Mouse (Mus musculus): ENCODE data around the gene Atp1a4. TPM values are rescaled to one million over a fixed set of nuclear protein-coding genes. Genes with fewer than 3 reads are reported as not detected.

Gene Atp1a4
- polyA plus RNA-seq, 1 experiment from 2014 or later = 0.10 TPM

DNA sequence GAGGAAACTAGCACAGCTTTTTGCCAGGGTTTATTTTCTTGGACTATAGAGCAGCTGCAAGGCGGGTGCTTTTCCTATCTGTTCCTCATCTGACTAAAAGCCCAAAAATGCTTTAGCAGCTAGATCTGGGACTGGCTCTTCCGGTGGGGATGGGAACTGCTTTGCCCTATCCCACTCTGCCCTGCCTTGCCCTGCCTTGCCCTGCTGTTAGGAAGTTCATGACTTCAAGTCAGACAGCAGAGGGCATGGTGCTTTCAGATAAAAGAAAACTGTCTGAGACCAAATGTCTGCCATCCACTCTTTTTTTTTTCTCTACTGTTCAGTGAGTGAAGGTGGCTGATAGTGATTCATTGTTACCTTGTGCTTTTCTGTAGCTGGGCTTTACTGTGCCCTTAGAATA, 66.6 kb downstream of the Atp1a4 start:
- Histone ChIP-seq H3K4me1 (replicated peaks) (peaks cover 10% of the 10 kb centered on the region), H3K36me3 (peaks cover 75% of the 10 kb centered on the region), H3K9me3 (replicated peaks) (no peaks in the 10 kb centered on the region), H3K9ac (no peak overlapping the region), H3K4me2 (no peak overlapping the region), H3K27ac (no peak overlapping the region), H3K27me3 (no peaks in the 10 kb centered on the region), H3K4me3 (no peak overlapping the region)
- 86% methylated on average over 2 of the region's 2 CpGs for WGBS
- ATAC-seq (replicated peaks; ENCODE audit: insufficient number of reproducible peaks, insufficient read depth, low FRiP score, low read depth) = no peak

DNA sequence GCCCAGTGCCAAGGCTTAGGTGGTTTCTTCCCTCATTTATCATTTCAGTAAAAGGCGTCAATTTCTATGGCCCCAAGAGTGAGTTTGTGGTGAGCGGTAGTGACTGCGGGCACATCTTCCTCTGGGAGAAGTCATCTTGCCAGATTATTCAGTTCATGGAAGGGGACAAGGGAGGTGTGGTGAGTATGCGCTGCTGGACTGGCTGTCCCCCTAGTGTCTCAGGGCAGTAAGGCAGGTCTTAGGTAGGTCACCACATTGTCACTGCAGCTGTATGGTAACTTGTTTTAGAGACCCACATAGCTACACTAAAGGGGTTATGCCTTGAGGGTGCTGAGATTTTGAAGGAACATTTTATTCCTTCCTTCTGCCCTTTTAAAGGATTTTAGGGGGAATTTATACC, 69.3 kb downstream of the Atp1a4 start:
- Histone ChIP-seq H3K4me3 (no peak overlapping the region), H3K4me1 (replicated peaks) (no peaks in the 10 kb centered on the region), H3K36me3 (peaks cover 63% of the 10 kb centered on the region), H3K27ac (no peak overlapping the region), H3K9me3 (replicated peaks) (no peaks in the 10 kb centered on the region), H3K4me2 (no peak overlapping the region), H3K9ac (no peak overlapping the region), H3K27me3 (no peaks in the 10 kb centered on the region)
- 68% methylated on average over 4 of the region's 4 CpGs for WGBS
- ATAC-seq (replicated peaks; ENCODE audit: insufficient number of reproducible peaks, insufficient read depth, low FRiP score, low read depth) = no peak

- H3K27ac ChIP-seq = no peak overlapping the region
These were observed 71.6 kb downstream of the Atp1a4 start for GRCm38 (mm10) chr1:172186401-172187289.

GRCm38 (mm10) chr1:172183915-172184314, 74.3 kb downstream of the Atp1a4 start:
- no peak overlapping the region for H3K9ac ChIP-seq
- no peak overlapping the region for H3K4me2 ChIP-seq
- ATAC-seq (replicated peaks; ENCODE audit: insufficient number of reproducible peaks, insufficient read depth, low FRiP score, low read depth) = no peak
- no peaks in the 10 kb centered on the region; the same call in 1 of the 2 replicates for H3K4me1 ChIP-seq (replicated peaks)
- no peaks in the 10 kb centered on the region for H3K9me3 ChIP-seq (replicated peaks)
- H3K27ac ChIP-seq = no peak overlapping the region
- H3K27me3 ChIP-seq = no peaks in the 10 kb centered on the region
- H3K4me3 ChIP-seq = no peak overlapping the region
- H3K36me3 ChIP-seq = peaks cover 69% of the 10 kb centered on the region

More at GRCm38 (mm10) chr1:172186401-172187289, 71.6 kb downstream of the Atp1a4 start:
- 93% methylated on average over 10 of the region's 10 CpGs for WGBS
- H3K4me1 ChIP-seq (replicated peaks) = no peaks in the 10 kb centered on the region
- no peaks in the 10 kb centered on the region for H3K27me3 ChIP-seq
- no peak overlapping the region for H3K4me3 ChIP-seq
- no peak; the same call in 1 of the 2 replicates for ATAC-seq (replicated peaks; ENCODE audit: insufficient number of reproducible peaks, insufficient read depth, low FRiP score, low read depth)
- H3K9ac ChIP-seq = no peak overlapping the region
- no peak overlapping the region for H3K4me2 ChIP-seq
- peaks cover 61% of the 10 kb centered on the region for H3K36me3 ChIP-seq
- no peaks in the 10 kb centered on the region for H3K9me3 ChIP-seq (replicated peaks)

GRCm38 (mm10) chr1:172183056-172183455, 75.2 kb downstream of the Atp1a4 start:
- no peaks in the 10 kb centered on the region for H3K9me3 ChIP-seq (replicated peaks)
- H3K4me3 ChIP-seq = no peak overlapping the region
- WGBS = 90% methylated on average over 6 of the region's 6 CpGs
- ATAC-seq (replicated peaks; ENCODE audit: insufficient number of reproducible peaks, insufficient read depth, low FRiP score, low read depth) = no peak
- H3K9ac ChIP-seq = no peak overlapping the region
- H3K4me1 ChIP-seq (replicated peaks) = no peaks in the 10 kb centered on the region; the same call in 1 of the 2 replicates
- peaks cover 68% of the 10 kb centered on the region for H3K36me3 ChIP-seq
- no peak overlapping the region for H3K4me2 ChIP-seq
- no peaks in the 10 kb centered on the region for H3K27me3 ChIP-seq
- no peak overlapping the region for H3K27ac ChIP-seq

GRCm38 (mm10) chr1:172181777-172182176, 76.4 kb downstream of the Atp1a4 start:
- Histone ChIP-seq H3K4me2 (no peak overlapping the region), H3K9ac (no peak overlapping the region), H3K36me3 (peaks cover 60% of the 10 kb centered on the region), H3K27me3 (no peaks in the 10 kb centered on the region), H3K4me3 (no peak overlapping the region), H3K9me3 (replicated peaks) (no peaks in the 10 kb centered on the region), H3K4me1 (replicated peaks) (no peaks in the 10 kb centered on the region; the same call in 1 of the 2 replicates), H3K27ac (no peak overlapping the region)
- no peak for ATAC-seq (replicated peaks; ENCODE audit: insufficient number of reproducible peaks, insufficient read depth, low FRiP score, low read depth)
- WGBS = 91% methylated on average over 3 of the region's 3 CpGs

DNA sequence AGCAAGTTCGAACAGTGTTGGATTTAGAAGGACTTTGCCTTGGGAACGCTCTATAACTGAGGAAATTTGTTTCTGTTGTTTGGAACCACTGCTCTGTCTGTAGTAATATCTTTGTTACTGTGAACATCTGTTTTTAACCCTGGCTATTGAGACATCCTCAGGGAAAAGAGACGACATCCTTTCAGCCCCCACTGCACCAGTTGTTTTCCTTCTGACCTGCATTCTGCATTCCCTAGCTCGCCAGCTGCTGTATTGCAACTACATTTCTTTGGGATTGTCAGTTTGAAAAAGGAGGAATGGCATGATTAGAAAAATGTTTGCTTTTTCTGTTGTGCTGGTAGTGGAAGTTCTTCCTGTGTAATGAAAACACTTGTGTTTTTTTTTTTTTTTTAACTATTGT, 77.3 kb downstream of the Atp1a4 start:
- WGBS = 64% methylated on average over 4 of the region's 4 CpGs
- Histone ChIP-seq H3K4me1 (replicated peaks) (no peaks in the 10 kb centered on the region; the same call in 1 of the 2 replicates), H3K9me3 (replicated peaks) (no peaks in the 10 kb centered on the region), H3K4me3 (no peak overlapping the region), H3K27me3 (no peaks in the 10 kb centered on the region), H3K27ac (no peak overlapping the region), H3K9ac (no peak overlapping the region), H3K4me2 (no peak overlapping the region), H3K36me3 (peaks cover 61% of the 10 kb centered on the region)
- ATAC-seq (replicated peaks; ENCODE audit: insufficient number of reproducible peaks, insufficient read depth, low FRiP score, low read depth) = no peak

DNA sequence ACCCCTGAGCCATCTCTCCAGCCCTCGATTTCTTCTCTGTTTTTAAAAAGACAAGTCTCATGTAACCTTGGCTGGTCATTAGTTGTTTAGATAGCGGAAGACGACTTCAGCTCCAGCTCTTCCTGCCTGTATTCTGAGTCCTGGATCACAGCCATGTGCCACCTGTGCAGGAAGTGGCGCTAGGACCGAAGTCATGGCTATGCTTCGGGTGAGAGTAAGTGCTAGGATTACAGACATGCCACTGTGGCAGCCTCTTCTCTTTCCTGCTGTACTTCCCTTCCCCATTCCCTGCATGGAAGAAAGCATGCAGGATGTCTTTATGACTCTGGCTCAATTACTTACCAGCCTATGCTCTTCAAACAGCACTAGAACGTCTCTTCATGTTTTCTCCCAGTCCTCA, 79.1 kb downstream of the Atp1a4 start:
- H3K4me3 ChIP-seq = no peak overlapping the region
- ATAC-seq (replicated peaks; ENCODE audit: insufficient number of reproducible peaks, insufficient read depth, low FRiP score, low read depth) = no peak
- H3K9me3 ChIP-seq (replicated peaks) = no peaks in the 10 kb centered on the region

DNA sequence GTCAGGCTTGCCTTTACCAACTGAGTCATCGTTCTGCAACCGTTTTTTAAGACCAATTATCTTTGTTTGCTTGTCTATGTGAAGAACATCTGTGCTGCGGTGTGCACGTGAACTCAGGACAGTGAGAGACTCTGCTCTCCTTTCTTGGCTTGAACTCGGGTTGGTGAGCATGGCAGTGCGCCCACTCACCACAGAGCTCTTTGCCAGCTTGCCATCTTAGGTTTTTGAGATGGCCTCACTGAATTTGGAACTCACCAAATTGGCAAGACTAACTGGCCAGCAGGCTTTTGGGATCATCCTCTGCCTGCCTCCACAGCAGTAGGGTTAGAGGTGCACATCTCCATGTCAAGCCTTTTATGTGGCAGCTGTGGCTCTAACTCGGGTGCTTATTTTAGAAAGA, 80.4 kb downstream of the Atp1a4 start:
- ATAC-seq (replicated peaks; ENCODE audit: insufficient number of reproducible peaks, insufficient read depth, low FRiP score, low read depth) = no peak
- H3K4me2 ChIP-seq = no peak overlapping the region
- H3K4me3 ChIP-seq = no peak overlapping the region
- no peak overlapping the region for H3K9ac ChIP-seq
- no peaks in the 10 kb centered on the region for H3K9me3 ChIP-seq (replicated peaks)
- H3K36me3 ChIP-seq = peaks cover 73% of the 10 kb centered on the region
- no peak overlapping the region for H3K27ac ChIP-seq
- WGBS = 89% methylated on average over 7 of the region's 7 CpGs
- peaks cover 7% of the 10 kb centered on the region; the same call in 1 of the 2 replicates for H3K4me1 ChIP-seq (replicated peaks)
- no peaks in the 10 kb centered on the region for H3K27me3 ChIP-seq

More for the DNA sequence above, 79.1 kb downstream of the Atp1a4 start:
- peaks cover 4% of the 10 kb centered on the region; the same call in 1 of the 2 replicates for H3K4me1 ChIP-seq (replicated peaks)
- H3K9ac ChIP-seq = no peak overlapping the region
- no peaks in the 10 kb centered on the region for H3K27me3 ChIP-seq
- no peak overlapping the region for H3K4me2 ChIP-seq
- 54% methylated on average over 7 of the region's 7 CpGs for WGBS
- no peak overlapping the region for H3K27ac ChIP-seq
- H3K36me3 ChIP-seq = peaks cover 66% of the 10 kb centered on the region

Other genes starting within 250 kb of the Atp1a4 start
- 6.7 and 8.5 TPM in 2 replicates for gene Vangl2, start 230.0 kb downstream of the Atp1a4 start, polyA plus RNA-seq (2015; fragmentation: Nextera tagmentation; extraction: Ambion mirVana)
- gene Nhlh1, start 200.8 kb downstream of the Atp1a4 start, polyA plus RNA-seq (2015; fragmentation: Nextera tagmentation; extraction: Ambion mirVana) = not detected in 2 replicates
- 152 and 186 TPM in 2 replicates for gene Copa, start 175.9 kb downstream of the Atp1a4 start, polyA plus RNA-seq (2015; fragmentation: Nextera tagmentation; extraction: Ambion mirVana)
- gene Ncstn, start 175.6 kb downstream of the Atp1a4 start, polyA plus RNA-seq (2015; fragmentation: Nextera tagmentation; extraction: Ambion mirVana) = 91.8 and 117 TPM in 2 replicates
- gene Pex19, start 131.7 kb downstream of the Atp1a4 start, polyA plus RNA-seq (2015; fragmentation: Nextera tagmentation; extraction: Ambion mirVana) = 123 and 124 TPM in 2 replicates
- 107 and 118 TPM in 2 replicates for gene Dcaf8, start 110.3 kb downstream of the Atp1a4 start, polyA plus RNA-seq (2015; fragmentation: Nextera tagmentation; extraction: Ambion mirVana)
- gene Pea15a, start 51.6 kb downstream of the Atp1a4 start, polyA plus RNA-seq (2015; fragmentation: Nextera tagmentation; extraction: Ambion mirVana) = 165 and 179 TPM in 2 replicates
- gene Casq1, start 38.5 kb downstream of the Atp1a4 start, polyA plus RNA-seq (2015; fragmentation: Nextera tagmentation; extraction: Ambion mirVana) = 96.7 and 102 TPM in 2 replicates
- gene Igsf8, start 3.2 kb upstream of the Atp1a4 start, polyA plus RNA-seq (2015; fragmentation: Nextera tagmentation; extraction: Ambion mirVana) = 20.6 and 35.4 TPM in 2 replicates
- gene Atp1a2, start 39.6 kb upstream of the Atp1a4 start, polyA plus RNA-seq (2015; fragmentation: Nextera tagmentation; extraction: Ambion mirVana) = 17.4 and 17.9 TPM in 2 replicates
- gene Kcnj9, start 70.9 kb upstream of the Atp1a4 start, polyA plus RNA-seq (2015; fragmentation: Nextera tagmentation; extraction: Ambion mirVana) = not detected in 2 replicates
- gene Kcnj10, start 82.8 kb upstream of the Atp1a4 start, polyA plus RNA-seq (2015; fragmentation: Nextera tagmentation; extraction: Ambion mirVana) = 0.03 and 0.06 TPM in 2 replicates
- gene Pigm, start 118.1 kb upstream of the Atp1a4 start, polyA plus RNA-seq (2015; fragmentation: Nextera tagmentation; extraction: Ambion mirVana) = 3.2 and 3.6 TPM in 2 replicates
- gene Slamf9, start 216.9 kb upstream of the Atp1a4 start, polyA plus RNA-seq (2015; fragmentation: Nextera tagmentation; extraction: Ambion mirVana) = 0.83 and 1.1 TPM in 2 replicates
- gene Igsf9, start 223.4 kb upstream of the Atp1a4 start, polyA plus RNA-seq (2015; fragmentation: Nextera tagmentation; extraction: Ambion mirVana) = 2.9 and 7.7 TPM in 2 replicates
- gene Tagln2, start 241.6 kb upstream of the Atp1a4 start, polyA plus RNA-seq (2015; fragmentation: Nextera tagmentation; extraction: Ambion mirVana) = 276 and 327 TPM in 2 replicates